Mouse (Mus musculus) neural tube, embryonic 12.5 days (tissue): ENCODE results near the gene Duxbl2. TPM values are rescaled to one million over a fixed set of nuclear protein-coding genes. Genes with fewer than 3 reads are reported as not detected.
"Not testable (repeated sequence)": the region's sequence is repeated elsewhere in the genome, so short reads cannot be mapped to it uniquely, and the experiment has no call there.

ENCODE experiments used
- ATAC-seq: fragments of 200-750 bp; cut with Nextera tagmentation; 2 replicates; pipeline ENCODE4 v1.8.0; 2017; ENCODE audit warnings: low read depth, mild to moderate bottlenecking, moderate TSS enrichment, moderate library complexity; ENCODE audit not compliant: low FRiP score
- H3K27ac ChIP-seq: fragments of 300-500 bp; sonication (generic); 2 replicates; pipeline ENCODE4 v1.5.1; 2016
- H3K27me3 ChIP-seq: fragments of 300-500 bp; sonication (generic); replicated peaks from 2 replicates; pipeline ENCODE4 v1.6.1; 2016; ENCODE audit warnings: mild to moderate bottlenecking
- H3K36me3 ChIP-seq: fragments of 300-500 bp; sonication (generic); 2 replicates; pipeline ENCODE4 v1.6.1; 2016; ENCODE audit warnings: mild to moderate bottlenecking
- H3K4me1 ChIP-seq: fragments of 300-500 bp; sonication (generic); 2 replicates; pipeline ENCODE4 v1.6.1; 2016
- H3K4me2 ChIP-seq: fragments of 300-500 bp; sonication (generic); replicated peaks from 2 replicates; pipeline ENCODE4 v1.6.1; 2016; ENCODE audit warnings: mild to moderate bottlenecking
- H3K4me3 ChIP-seq: fragments of 300-500 bp; sonication (generic); 2 replicates; pipeline ENCODE4 v1.5.1; 2016
- H3K9ac ChIP-seq: fragments of 300-500 bp; sonication (generic); 2 replicates; pipeline ENCODE4 v1.6.1; 2016; ENCODE audit warnings: mild to moderate bottlenecking
- H3K9me3 ChIP-seq: fragments of 300-500 bp; sonication (generic); 2 replicates; pipeline ENCODE4 v1.6.1; 2016; ENCODE audit warnings: mild to moderate bottlenecking
- WGBS: fragments of 180-500 bp; shearing (Covaris S2); methylation state at CpG from one replicate; pipeline ENCODE4 v1.1.7; 2016; 5-methylcytosine and 5-hydroxymethylcytosine counted together
- polyA plus RNA-seq: library from polyadenylated mRNA; unstranded; fragments of >200 nt; fragmentation: Nextera tagmentation; extraction: Ambion mirVana; gene quantifications from 2 replicates; pipeline ENCODE4 v1.2.1, GENCODE M21; 2016

The Duxbl2 gene
- polyA plus RNA-seq, result 1.6 and 4.7 TPM in 2 replicates

DNA sequence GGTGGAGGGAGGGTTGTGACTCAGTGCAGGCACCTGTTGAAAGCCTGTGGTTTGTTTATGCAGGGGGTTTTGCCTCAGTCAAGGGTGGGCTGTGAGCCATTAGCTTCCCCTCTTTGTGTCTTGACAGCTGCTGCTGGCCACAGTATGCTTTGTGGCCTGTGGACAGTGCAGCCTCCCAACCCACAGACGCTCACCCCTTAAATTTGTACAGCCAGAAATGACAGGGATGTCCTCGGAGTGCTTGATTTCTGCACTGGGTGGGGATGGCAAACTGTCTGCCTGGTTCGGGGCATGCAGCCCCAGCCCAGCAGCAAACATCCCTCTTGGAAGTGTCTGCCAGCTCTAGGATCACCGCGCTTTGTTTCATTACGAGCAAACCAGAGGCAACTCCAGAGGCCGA is at the start of gene Duxbl2:
TSS of gene Duxbl2 (plus strand) at position 200 of the 400 bp plus-strand sequence.
- not testable (repeated sequence) for H3K27ac ChIP-seq, H3K4me2 ChIP-seq, H3K27me3 ChIP-seq, H3K36me3 ChIP-seq, H3K4me1 ChIP-seq, H3K4me3 ChIP-seq, H3K9ac ChIP-seq, H3K9me3 ChIP-seq
- no CpG with 5 or more reads among the region's 7 CpGs for WGBS
- ATAC-seq, result peak; percentile 71

DNA sequence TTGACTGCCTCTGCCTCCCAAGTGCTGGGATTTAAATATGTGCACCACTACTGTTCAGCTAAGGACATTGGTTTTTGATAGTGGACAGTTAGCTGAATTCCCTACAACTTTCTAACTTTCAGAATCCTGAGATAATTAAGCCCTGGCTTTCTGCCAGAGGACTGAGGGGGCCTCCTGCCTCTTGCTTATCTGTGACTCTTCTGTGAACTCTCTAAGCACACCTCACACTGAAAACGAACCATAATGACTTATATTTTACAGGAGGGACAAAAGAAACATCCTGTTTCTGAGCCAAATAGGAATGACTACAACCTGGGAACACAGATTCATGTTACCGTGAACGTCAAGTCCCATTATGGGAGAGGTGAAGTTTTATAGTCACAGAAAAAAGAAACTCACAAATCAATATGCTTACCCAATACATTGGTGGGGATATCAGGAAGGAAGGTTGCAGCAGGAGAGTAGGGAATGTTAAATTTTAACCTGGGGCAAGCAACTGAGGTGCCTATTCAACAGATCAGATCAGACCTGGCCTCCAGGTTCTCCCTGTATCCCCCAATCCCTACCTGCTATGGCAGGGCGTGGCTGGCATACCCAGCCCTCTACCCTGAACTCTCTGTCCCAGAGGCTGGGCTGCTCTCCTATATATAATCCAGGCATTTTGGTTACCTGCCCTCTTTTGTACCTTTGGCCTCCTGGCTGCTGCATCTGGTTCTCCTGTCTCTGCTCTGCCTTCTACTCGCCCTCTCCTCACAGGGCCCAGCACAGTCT is 41.3 kb upstream of the Duxbl2 start:
- not testable (repeated sequence) for H3K4me2 ChIP-seq, H3K4me1 ChIP-seq, H3K9ac ChIP-seq, H3K36me3 ChIP-seq, H3K9me3 ChIP-seq, H3K27me3 ChIP-seq, H3K27ac ChIP-seq, H3K4me3 ChIP-seq, ATAC-seq
- WGBS, result no CpG with 5 or more reads among the region's 5 CpGs

DNA sequence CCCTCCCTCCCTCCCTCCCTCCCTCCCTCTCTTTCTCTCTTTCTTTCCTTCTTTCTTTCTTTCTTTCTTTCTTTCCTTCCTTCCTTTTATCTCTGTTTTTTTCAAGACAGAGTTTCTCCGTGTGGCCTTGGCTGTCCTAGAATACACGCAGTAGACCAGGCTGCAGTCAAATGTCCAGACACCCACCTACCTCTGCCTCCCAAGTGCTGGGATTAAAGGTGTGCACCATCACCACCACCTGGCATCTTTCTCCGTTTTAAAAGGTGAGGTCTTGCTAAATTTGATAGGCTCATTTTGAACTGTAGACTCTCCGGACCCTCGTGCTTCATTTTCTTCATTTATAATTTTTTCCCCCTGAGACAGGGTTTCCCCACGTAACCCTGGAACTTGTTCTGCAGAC is 36.9 kb upstream of the Duxbl2 start, which contains the start of gene Cphx2:
TSS of gene Cphx2 (plus strand) at position 301 of the 400 bp plus-strand sequence.
- WGBS, result no CpG with 5 or more reads among the region's 6 CpGs

DNA sequence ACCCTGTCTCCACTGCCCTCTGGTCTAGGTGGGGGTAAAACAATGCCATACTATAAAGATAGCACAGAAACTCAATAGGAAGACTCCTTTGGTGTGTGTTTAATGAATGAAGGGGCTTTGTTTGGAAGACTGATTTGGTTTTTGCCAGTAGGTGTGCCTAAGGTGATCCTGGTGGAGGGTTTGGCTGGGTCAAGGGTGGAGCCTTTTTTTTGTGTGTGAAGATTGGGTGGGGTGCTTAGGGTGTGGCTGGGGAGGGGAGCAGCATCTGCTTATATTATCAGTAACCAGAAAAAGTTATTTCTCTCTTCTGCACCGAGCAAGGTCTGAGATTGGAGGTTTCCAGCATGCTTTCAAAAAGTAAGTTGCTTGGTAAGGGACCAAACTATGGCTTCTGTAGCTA is 36.2 kb upstream of the Duxbl2 start, which contains the start of gene Cphx3:
TSS of gene Cphx3 (plus strand) at position 301 of the 400 bp plus-strand sequence.
- ATAC-seq, H3K9ac ChIP-seq, H3K36me3 ChIP-seq, H3K9me3 ChIP-seq, H3K4me2 ChIP-seq, H3K4me3 ChIP-seq, H3K27me3 ChIP-seq, H3K4me1 ChIP-seq, H3K27ac ChIP-seq: not testable (repeated sequence)
- WGBS, result no CpG with 5 or more reads among the region's 1 CpGs

More for the DNA sequence above, 36.9 kb upstream of the Duxbl2 start, which contains the start of gene Cphx2:
- H3K36me3 ChIP-seq, H3K4me2 ChIP-seq, H3K27me3 ChIP-seq, H3K27ac ChIP-seq, ATAC-seq, H3K9me3 ChIP-seq, H3K9ac ChIP-seq, H3K4me3 ChIP-seq, H3K4me1 ChIP-seq: not testable (repeated sequence)

DNA sequence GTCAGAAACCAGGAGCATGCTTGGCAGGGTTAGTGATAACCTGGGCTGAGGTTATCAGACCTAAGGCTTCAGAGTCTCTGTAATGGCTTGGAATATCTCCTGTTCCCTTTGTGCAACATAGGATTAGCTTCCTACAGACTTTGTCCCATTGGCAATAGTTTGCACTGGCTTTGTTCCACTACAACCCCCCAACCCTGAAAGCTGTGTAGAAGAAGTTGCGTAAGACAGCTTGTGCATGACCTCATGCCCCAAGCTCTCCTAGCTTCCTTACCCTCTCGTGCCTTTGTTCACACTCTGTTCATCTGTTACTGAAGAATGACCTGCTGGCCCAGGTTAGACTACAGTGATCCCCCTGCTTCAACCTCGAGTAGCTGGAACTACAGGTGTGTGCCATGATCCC is 20.5 kb upstream of the Duxbl2 start:
- not testable (repeated sequence) for H3K36me3 ChIP-seq, H3K27ac ChIP-seq, ATAC-seq, H3K9me3 ChIP-seq, H3K9ac ChIP-seq, H3K4me3 ChIP-seq, H3K4me2 ChIP-seq, H3K4me1 ChIP-seq, H3K27me3 ChIP-seq
- no CpG with 5 or more reads among the region's 3 CpGs for WGBS

DNA sequence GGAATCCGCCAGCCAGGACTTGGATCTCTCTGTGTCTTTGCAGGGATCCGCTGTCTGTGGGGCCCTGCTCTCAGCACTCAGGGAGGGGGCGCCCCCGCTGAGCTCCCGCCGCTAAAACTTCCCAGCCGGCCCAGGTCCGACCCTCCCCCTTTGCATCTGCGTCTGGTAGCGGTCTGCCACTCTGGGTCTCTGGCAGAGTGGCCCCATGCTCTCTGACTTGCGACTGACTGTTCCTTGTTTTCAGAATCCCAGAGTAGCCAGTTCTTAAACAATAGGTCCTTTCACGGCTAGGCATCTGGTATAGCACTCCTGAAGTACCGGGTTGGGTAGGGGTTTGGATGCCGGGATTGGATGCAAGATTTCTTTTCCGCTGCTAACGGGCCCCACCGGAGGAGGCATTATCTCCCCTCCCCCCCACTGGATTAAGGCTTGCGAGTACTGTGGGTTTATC is 426 bp downstream of the Duxbl2 start:
- peak; percentile 92 for ATAC-seq
- not testable (repeated sequence) for H3K9me3 ChIP-seq, H3K9ac ChIP-seq, H3K27ac ChIP-seq, H3K4me1 ChIP-seq, H3K36me3 ChIP-seq, H3K4me2 ChIP-seq, H3K27me3 ChIP-seq, H3K4me3 ChIP-seq
- WGBS, result no CpG with 5 or more reads among the region's 18 CpGs

DNA sequence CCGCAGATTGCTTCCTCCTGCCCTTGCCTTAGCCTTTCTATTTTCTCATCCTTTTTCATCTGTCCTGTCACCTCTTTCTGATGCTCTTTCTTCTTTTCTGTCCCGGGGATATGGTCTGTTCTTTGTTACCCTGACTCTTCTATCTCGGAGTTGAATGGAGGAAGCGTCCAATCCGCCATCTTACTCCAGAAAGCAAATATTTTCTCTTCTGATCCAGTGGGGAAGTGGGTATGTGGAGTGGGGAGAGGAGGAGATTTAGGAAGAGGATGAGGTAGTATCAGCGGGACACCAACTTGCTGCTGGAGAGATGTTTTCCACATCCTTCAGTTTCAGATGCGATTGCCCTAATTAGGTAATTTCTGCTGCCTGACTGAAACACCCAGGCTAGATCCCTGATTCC is 946 bp downstream of the Duxbl2 start:
- ATAC-seq, H3K4me2 ChIP-seq, H3K27me3 ChIP-seq, H3K4me3 ChIP-seq, H3K9me3 ChIP-seq, H3K4me1 ChIP-seq, H3K9ac ChIP-seq, H3K36me3 ChIP-seq, H3K27ac ChIP-seq: not testable (repeated sequence)
- no CpG with 5 or more reads among the region's 7 CpGs for WGBS

DNA sequence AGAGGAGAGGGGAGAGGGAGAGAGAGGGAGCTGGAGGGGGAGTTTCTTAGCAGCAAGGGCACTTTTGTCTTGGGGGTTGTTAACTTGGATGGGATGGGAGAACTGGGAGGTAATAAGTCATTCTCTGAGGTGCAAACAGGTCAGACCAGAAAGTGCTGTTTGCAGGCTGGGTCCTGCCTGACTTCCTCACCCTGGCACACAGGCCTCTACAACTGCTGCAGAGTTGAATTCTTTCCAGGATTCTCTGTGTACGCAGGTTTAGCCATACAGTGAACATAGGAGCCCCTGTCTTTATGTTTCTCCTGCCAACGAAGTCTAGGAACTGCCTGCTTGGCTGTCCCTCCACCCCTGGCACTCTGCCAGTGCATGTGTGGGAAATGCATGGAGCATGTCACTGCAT is 28.9 kb downstream of the Duxbl2 start:
- WGBS, result no CpG with 5 or more reads among the region's 2 CpGs
- H3K4me3 ChIP-seq, ATAC-seq, H3K27ac ChIP-seq, H3K9me3 ChIP-seq, H3K36me3 ChIP-seq, H3K9ac ChIP-seq, H3K27me3 ChIP-seq, H3K4me1 ChIP-seq, H3K4me2 ChIP-seq: not testable (repeated sequence)

DNA sequence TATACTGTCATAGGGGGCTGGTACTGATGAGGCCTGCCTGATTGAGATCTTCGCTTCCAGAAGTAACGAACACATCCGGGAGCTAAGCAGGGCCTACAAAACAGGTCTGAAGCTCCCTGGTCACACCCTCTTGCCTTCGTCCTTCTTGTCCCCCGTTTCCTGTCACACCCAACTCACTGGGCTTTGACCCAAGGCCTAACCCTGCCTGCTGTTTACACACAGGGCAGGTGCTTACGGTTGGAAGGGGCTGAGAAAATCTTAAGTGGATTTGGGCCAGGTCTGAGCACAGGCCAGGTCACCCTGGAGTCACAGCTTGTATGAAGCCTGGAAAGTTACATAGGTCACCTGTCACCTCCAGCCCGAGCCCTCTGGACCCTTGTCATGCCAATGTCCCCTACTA is 37.9 kb downstream of the Duxbl2 start:
- ATAC-seq, result not testable (repeated sequence)

DNA sequence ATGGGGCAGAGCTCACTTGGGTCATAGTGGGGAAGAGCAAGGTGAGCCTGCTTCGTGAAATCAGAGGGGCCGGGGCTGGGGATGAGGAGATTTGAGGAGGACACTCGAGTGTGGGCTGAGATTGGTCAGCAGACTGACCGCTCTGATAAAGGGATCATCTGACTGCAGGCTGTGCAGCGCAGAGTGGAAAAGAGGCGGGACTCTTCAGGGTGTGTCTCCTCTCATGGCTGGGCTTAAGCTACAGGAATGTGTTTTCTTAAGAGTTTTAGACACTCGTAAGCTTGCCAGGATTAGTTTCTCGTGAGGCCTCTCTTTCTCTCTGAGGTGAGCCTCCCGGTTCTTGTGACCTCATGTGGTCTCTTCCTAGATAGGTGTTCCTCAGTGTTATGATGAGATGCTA is 43.0 kb downstream of the Duxbl2 start:
- not testable (repeated sequence) for H3K4me3 ChIP-seq, H3K9me3 ChIP-seq, H3K27ac ChIP-seq, H3K36me3 ChIP-seq, H3K4me1 ChIP-seq, H3K9ac ChIP-seq, ATAC-seq, H3K4me2 ChIP-seq, H3K27me3 ChIP-seq
- no CpG with 5 or more reads among the region's 9 CpGs for WGBS

More for the DNA sequence above, 37.9 kb downstream of the Duxbl2 start:
- not testable (repeated sequence) for H3K4me3 ChIP-seq, H3K27me3 ChIP-seq, H3K27ac ChIP-seq, H3K9ac ChIP-seq, H3K4me2 ChIP-seq, H3K9me3 ChIP-seq, H3K4me1 ChIP-seq, H3K36me3 ChIP-seq
- WGBS, result no CpG with 5 or more reads among the region's 7 CpGs

DNA sequence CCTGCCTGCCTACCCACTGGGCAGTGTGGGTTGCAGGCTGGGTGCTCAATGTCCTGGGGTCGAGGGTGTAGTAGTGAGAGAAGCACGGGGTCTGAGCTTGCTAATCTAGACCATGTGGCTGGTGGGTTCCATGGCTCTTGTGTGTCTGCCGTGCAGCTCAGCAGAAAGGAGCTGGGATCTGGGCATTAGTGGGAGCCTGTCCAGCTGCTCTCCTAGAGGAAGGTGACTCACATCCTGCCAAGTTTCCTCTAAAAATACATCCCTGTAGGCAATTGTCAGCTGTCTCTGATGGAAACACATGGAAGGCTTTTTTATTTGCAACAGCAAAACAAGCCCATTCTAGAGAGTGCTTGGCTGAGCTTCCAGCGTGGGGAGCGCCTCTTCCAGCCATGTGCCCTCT is 44.3 kb downstream of the Duxbl2 start:
- not testable (repeated sequence) for ATAC-seq, H3K27ac ChIP-seq
- no CpG with 5 or more reads among the region's 5 CpGs for WGBS

DNA sequence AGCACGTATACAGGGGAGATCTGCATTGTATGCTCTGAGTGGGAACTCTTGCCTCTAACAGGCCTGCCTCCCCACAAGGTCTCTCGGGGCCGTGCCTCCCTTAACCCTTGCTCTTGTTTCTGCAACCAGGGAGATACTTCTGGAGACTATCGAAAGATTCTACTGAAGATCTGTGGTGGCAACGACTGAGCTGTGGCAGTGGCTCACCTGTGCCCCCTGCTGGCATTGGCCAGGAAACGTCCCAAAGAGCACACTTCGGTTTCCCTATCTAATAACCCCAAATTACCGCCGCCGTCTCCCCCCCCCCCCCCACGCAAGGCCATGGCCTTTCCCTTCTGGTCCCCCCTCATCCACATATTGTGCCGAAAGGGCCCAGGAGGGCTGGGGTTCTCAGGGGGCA is 47.1 kb downstream of the Duxbl2 start:
- H3K4me3 ChIP-seq, H3K9ac ChIP-seq, H3K27ac ChIP-seq, H3K27me3 ChIP-seq, ATAC-seq, H3K4me1 ChIP-seq, H3K36me3 ChIP-seq, H3K4me2 ChIP-seq, H3K9me3 ChIP-seq: not testable (repeated sequence)
- WGBS, result no CpG with 5 or more reads among the region's 12 CpGs

More for the DNA sequence above, 44.3 kb downstream of the Duxbl2 start:
- H3K9me3 ChIP-seq, H3K27me3 ChIP-seq, H3K9ac ChIP-seq, H3K4me2 ChIP-seq, H3K36me3 ChIP-seq, H3K4me3 ChIP-seq, H3K4me1 ChIP-seq: not testable (repeated sequence)

DNA sequence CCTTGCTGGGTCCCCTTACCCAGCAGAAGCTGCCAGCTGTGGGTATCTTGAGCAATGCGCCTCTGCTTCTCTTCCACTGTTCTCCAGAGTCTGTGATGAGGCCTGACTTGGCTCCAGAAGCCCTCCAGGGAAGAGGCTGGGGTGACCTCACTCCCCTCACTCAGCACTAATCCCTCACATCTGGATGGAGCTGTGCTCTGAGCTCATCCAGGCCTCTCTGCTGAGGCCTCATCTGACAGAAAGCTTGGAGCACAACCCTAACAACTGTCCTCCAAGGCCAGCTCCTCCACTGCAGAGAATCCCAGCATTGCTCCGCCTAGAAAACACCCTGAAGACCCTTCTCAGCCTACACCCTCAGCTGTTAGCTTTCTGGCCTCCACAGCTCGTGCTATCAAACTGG is 55.8 kb downstream of the Duxbl2 start:
- ATAC-seq, H3K36me3 ChIP-seq, H3K9ac ChIP-seq, H3K27ac ChIP-seq, H3K9me3 ChIP-seq, H3K4me3 ChIP-seq, H3K4me1 ChIP-seq, H3K4me2 ChIP-seq, H3K27me3 ChIP-seq: not testable (repeated sequence)
- WGBS, result no CpG with 5 or more reads among the region's 3 CpGs
